Mouse (Mus musculus) liver, postnatal 0 days (tissue): ENCODE measurements at regions not wholly inside any gene's neighbourhood (a gene's known extent, or its start where the extent isn't known, plus 50 kb on each side); places are given as distances from the start of the nearest gene placed in this dataset.
A peak's percentile ranks its signal among the peaks of the same experiment; 100 is the strongest.

Source experiments
- ATAC-seq: fragments of 200-750 bp; cut with Nextera tagmentation; 2 replicates; pipeline ENCODE4 v1.8.0; 2017; ENCODE audit warnings: mild to moderate bottlenecking, moderate library complexity
- DNase-seq: peaks from one replicate; pipeline ENCODE4 v3.0.0-alpha.2; 2016
- H3K27ac ChIP-seq: fragments of 300-500 bp; sonication (generic); 2 replicates; pipeline ENCODE4 v1.5.1; 2014; ENCODE audit warnings: antibody characterized with exemption, moderate library complexity, mild to moderate bottlenecking, low read depth
- H3K27me3 ChIP-seq: fragments of 300-500 bp; sonication (generic); 2 replicates; pipeline ENCODE4 v1.6.1; 2014; ENCODE audit warnings: low read length, control low read depth, mixed read lengths; ENCODE audit not compliant: insufficient read depth
- H3K36me3 ChIP-seq: fragments of 300-500 bp; sonication (generic); replicated peaks from 2 replicates; pipeline ENCODE4 v1.6.1; 2014; ENCODE audit warnings: mild to moderate bottlenecking, control low read depth, low read length, moderate library complexity, mixed read lengths; ENCODE audit not compliant: insufficient read depth
- H3K4me1 ChIP-seq: fragments of 300-500 bp; sonication (generic); 2 replicates; pipeline ENCODE4 v1.6.1; 2014; ENCODE audit warnings: antibody characterized with exemption, mild to moderate bottlenecking, control low read depth; ENCODE audit not compliant: insufficient read depth
- H3K4me2 ChIP-seq: fragments of 300-500 bp; sonication (generic); 2 replicates; pipeline ENCODE4 v1.6.1; 2014; ENCODE audit warnings: low read depth, mild to moderate bottlenecking, low read length, moderate library complexity, mixed read lengths
- H3K4me3 ChIP-seq: fragments of 300-500 bp; sonication (generic); 2 replicates; pipeline ENCODE4 v1.5.1; 2014; ENCODE audit warnings: low read depth, low read length
- H3K9ac ChIP-seq: fragments of 300-500 bp; sonication (generic); replicated peaks from 2 replicates; pipeline ENCODE4 v1.6.1; 2014; ENCODE audit warnings: mild to moderate bottlenecking, moderate library complexity
- H3K9me3 ChIP-seq: fragments of 300-500 bp; sonication (generic); 2 replicates; pipeline ENCODE4 v1.6.1; 2016; ENCODE audit warnings: mild to moderate bottlenecking, control low read depth, low read length, mixed read lengths
- CTCF ChIP-seq: sonication (generic); IDR thresholded peaks from 2 replicates; pipeline ENCODE4 v1.5.1; 2016; ENCODE audit warnings: antibody characterized with exemption, low read depth
- EP300 ChIP-seq: IDR thresholded peaks from 2 replicates; pipeline ENCODE4 v1.6.1; 2016; ENCODE audit warnings: antibody characterized with exemption, low read depth, mild to moderate bottlenecking
- WGBS: fragments of 180-500 bp; shearing (Covaris S2); extraction: QIAGEN DNeasy Blood & Tissue Kit; methylation state at CpG from one replicate; pipeline ENCODE4 v1.1.7; 2014; ENCODE audit not compliant: insufficient replicate concordance; 5-methylcytosine and 5-hydroxymethylcytosine counted together

DNA sequence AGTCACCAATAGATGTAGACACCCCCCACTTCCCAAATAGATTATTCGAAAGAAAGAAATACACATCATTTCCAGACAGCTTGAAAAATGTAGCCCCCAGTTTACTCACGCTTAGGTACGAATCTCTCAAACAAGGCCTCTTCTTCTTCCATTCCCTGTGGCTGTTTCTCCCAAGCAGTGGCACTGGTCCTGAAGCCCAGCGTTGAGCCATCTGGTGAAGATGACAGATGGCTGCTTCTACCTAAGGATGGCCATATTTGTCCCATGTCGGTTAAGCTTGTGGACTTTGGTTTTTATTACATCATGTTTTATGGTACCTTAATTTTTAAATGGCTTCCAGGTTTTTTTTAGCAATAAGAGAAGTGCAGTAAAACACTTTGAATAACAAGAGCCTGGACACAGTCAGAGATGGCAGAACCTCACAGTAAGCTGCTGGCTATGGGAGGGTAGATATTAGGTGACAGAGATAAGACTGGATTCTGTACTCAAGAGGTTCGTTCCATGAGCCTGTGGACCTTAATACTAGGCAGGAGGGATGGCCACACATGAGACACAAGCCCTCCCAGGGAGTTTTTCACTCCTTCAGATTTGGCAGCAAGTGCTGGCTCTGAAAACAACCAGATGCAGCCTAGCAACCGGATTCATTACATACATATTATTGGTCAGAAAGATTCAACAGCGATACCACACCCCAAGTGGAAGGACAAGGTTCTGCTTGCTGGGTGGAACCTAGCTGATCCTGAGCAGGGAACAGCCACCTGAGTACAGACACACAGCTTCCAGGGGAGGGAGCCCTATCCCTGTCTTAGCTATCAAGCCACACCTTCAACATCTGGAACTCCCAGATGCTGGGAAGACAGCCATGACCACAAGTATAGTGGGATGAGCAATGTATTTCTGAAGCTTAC is 59.4 kb upstream of the Tmprss2 start:
- Histone ChIP-seq H3K4me1 (no peaks in the 10 kb centered on the region), H3K27me3 (no peaks in the 10 kb centered on the region), H3K9me3 (no peaks in the 10 kb centered on the region), H3K27ac (no peak overlapping the region), H3K4me2 (no peak overlapping the region), H3K4me3 (no peak overlapping the region), H3K9ac (no peak overlapping the region), H3K36me3 (no peaks in the 10 kb centered on the region)
- peak; percentile 39 for TF ChIP-seq CTCF
- no peak for TF ChIP-seq EP300
- 63% methylated on average over 8 of the region's 8 CpGs for WGBS
- no peak for DNase-seq
- ATAC-seq, result no peak

DNA sequence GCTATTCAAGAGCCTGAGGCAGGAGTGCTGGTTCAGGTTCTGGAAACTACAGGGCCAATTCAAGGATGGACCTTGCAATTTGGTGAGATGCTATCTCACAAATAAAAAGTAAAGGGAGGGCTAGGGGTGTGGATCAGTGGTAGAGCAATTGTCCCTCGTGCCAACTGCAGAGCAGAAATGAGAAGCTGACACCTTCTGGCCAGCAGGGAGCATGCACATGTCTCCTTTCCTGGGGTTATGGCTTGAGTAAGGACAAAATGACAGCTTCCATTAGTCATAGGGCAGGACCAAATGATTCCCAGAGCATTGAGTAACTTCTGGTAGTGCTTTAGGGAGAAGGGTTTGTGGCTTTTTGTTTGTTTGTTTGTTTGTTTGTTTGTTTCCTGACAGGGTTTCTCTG is 56.5 kb upstream of the Tmprss2 start:
- ATAC-seq (0 out of 2 replicates have a peak, but pooled peaks have one; percentile 43), DNase-seq (no peak)
- H3K4me2 ChIP-seq, result no peak overlapping the region
- H3K4me3 ChIP-seq, result no peak overlapping the region
- no peaks in the 10 kb centered on the region for H3K27me3 ChIP-seq
- no peaks in the 10 kb centered on the region for H3K36me3 ChIP-seq
- H3K4me1 ChIP-seq, result no peaks in the 10 kb centered on the region
- 23% methylated on average over 1 of the region's 1 CpGs for WGBS
- H3K9ac ChIP-seq, result no peak overlapping the region
- TF ChIP-seq CTCF (peak; percentile 48), EP300 (no peak)
- H3K9me3 ChIP-seq, result no peaks in the 10 kb centered on the region
- H3K27ac ChIP-seq, result no peak overlapping the region

DNA sequence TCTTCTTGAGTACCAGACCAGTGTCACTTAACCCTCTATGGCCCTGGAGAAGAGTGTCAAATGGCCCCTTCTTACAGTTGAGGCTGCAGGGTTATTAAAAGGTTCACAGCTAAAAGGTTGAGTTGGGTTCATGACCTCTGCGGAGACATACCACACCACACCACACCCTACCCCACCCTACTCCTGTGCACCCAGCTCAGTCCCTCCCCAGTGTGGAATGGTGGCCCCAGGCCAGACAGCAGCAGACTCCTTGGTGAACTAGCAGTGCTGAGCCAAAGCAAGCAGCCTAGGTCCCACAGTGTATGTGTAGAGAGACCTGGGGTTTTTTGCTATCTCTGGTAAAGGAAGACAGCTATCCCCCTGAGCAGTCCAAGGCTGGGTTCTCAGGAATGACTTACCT is 54.5 kb upstream of the Tmprss2 start:
- ATAC-seq, result no peak

More for the DNA sequence above, 54.5 kb upstream of the Tmprss2 start:
- Histone ChIP-seq H3K9me3 (no peaks in the 10 kb centered on the region), H3K36me3 (no peaks in the 10 kb centered on the region), H3K4me1 (no peaks in the 10 kb centered on the region), H3K4me3 (no peak overlapping the region), H3K9ac (no peak overlapping the region), H3K27ac (no peak overlapping the region), H3K27me3 (no peaks in the 10 kb centered on the region), H3K4me2 (no peak overlapping the region)
- whole genome bisulfite sequencing, result 79% methylated on average over 1 of the region's 1 CpGs
- no peak for DNase-seq
- TF ChIP-seq CTCF (no peak), EP300 (no peak)
